9 mouse cellular contexts compared by ENCODE assay signal in the genomic region with DNA sequence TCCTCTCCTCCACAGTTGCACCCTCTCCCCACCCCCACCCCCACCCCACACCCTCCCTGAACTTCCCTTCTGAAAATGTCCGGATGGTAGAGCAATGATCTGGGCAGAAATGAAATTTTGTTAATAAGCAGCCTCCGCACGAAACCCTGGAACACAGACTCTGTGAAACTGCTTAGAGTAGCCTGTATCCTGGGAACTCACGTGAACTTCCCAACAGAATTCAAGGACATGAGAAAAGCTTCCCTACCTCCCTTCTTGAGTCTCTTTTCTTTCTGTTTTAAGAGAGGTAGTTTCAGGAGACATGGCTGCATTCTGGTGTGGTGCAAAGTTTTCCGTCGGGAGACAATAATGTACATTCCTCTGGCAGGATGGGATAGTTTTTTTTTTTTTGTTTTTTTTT.
DNase-seq lines count a peak whose midpoint lies in the region; ATAC-seq and TF ChIP-seq lines count a peak whose summit lies in the region.
"Had no signal": no experiment of that assay in that cellular context is flagged by ENCODE, and none has a peak within 500 bp of the region (broad histone marks: within the 10 kb centered on the region; RNA-seq: fewer than 3 reads in every experiment).

No protein-coding gene starts in this region.

- TF ChIP-seq CTCF in forebrain, postnatal 0 days (IDR thresholded peaks at IDR 0.05; ENCODE audit: low read depth), result no peak
- TF ChIP-seq CTCF in liver, adult 2 months (IDR thresholded peaks at IDR 0.05; ENCODE audit: low read depth, low read length), result no peak
- TF ChIP-seq CTCF in embryonic fibroblast, embryonic 13.5 days (IDR thresholded peaks at IDR 0.05; ENCODE audit: borderline replicate concordance, insufficient read depth, low read length), result no peak

- WGBS in forebrain, postnatal 0 days, result 59% methylated on average over 6 of the region's 6 CpGs
- WGBS in forebrain, embryonic 12.5 days, result 76% methylated on average over 6 of the region's 6 CpGs
- 2% methylated on average over 6 of the region's 6 CpGs for WGBS in liver, adult 2 months
- 41% methylated on average over 6 of the region's 6 CpGs for WGBS in macrophage (ENCODE audit: missing documents)

- H3K4me1 ChIP-seq in forebrain, postnatal 0 days (ENCODE audit: insufficient read depth), result 0 out of 2 replicates have a peak, but pooled peaks cover 5% of the 10 kb centered on the region
- H3K4me1 ChIP-seq in forebrain, embryonic 12.5 days, result peaks cover 15% of the 10 kb centered on the region
- peaks cover 32% of the 10 kb centered on the region for H3K4me1 ChIP-seq in liver, adult 2 months (ENCODE audit: control insufficient read depth, insufficient read depth, low read length)
- peaks cover 4% of the 10 kb centered on the region; the same call in 1 of the 2 replicates for H3K4me1 ChIP-seq in embryonic fibroblast, embryonic 13.5 days (ENCODE audit: control insufficient read depth, insufficient read depth, low read length)
- H3K4me1 ChIP-seq: liver, embryonic 13.5 days had no signal

- peak overlapping the region; percentile 40; the same call in 1 of the 2 replicates for H3K27ac ChIP-seq in forebrain, postnatal 0 days (ENCODE audit: low read depth, low read length)
- H3K27ac ChIP-seq in forebrain, embryonic 12.5 days, result no peak overlapping the region
- peak overlapping the region; percentile 91 for H3K27ac ChIP-seq in liver, adult 2 months (replicated peaks; ENCODE audit: insufficient read depth, low read depth, low read length)
- peak overlapping the region; percentile 87 for H3K27ac ChIP-seq in embryonic fibroblast, embryonic 13.5 days (ENCODE audit: insufficient read depth, low read length)
- peak overlapping the region; percentile 80 for H3K27ac ChIP-seq in macrophage
- H3K27ac ChIP-seq: liver, embryonic 13.5 days had no signal

- ATAC-seq in forebrain, postnatal 0 days, result no peak
- no peak for ATAC-seq in forebrain, embryonic 12.5 days (ENCODE audit: low FRiP score)

- no peaks in the 10 kb centered on the region for H3K36me3 ChIP-seq in forebrain, postnatal 0 days (ENCODE audit: insufficient read depth)
- H3K36me3 ChIP-seq in forebrain, embryonic 12.5 days (replicated peaks), result no peaks in the 10 kb centered on the region
- H3K36me3 ChIP-seq in liver, adult 2 months (ENCODE audit: control insufficient read depth, insufficient read depth, low read length), result no peaks in the 10 kb centered on the region
- no peaks in the 10 kb centered on the region for H3K36me3 ChIP-seq in macrophage (ENCODE audit: inconsistent target)
- H3K36me3 ChIP-seq: liver, embryonic 13.5 days had no signal

- DNase-seq in forebrain, postnatal 0 days, result no peak
- no peak for DNase-seq in liver, adult 2 months (ENCODE audit: extremely low read depth, low read depth, low spot score)
- no peak for DNase-seq in liver
- no peak for DNase-seq in adrenal gland, adult 2 months
- no peak for DNase-seq in cerebellum, adult 9-10 months
- DNase-seq: liver, embryonic 13.5 days had no signal

- no peak overlapping the region for H3K4me2 ChIP-seq in forebrain, postnatal 0 days (ENCODE audit: low read depth)
- no peak overlapping the region for H3K4me2 ChIP-seq in forebrain, embryonic 12.5 days

- TF ChIP-seq POLR2A in liver, adult 2 months (IDR thresholded peaks at IDR 0.05; ENCODE audit: extremely low read depth, insufficient read depth, low read length), result no peak
- no peak for TF ChIP-seq POLR2A in embryonic fibroblast, embryonic 13.5 days (IDR thresholded peaks at IDR 0.05; ENCODE audit: low read depth, low read length)

- H3K9me3 ChIP-seq in forebrain, postnatal 0 days (ENCODE audit: low read length), result no peaks in the 10 kb centered on the region
- no peaks in the 10 kb centered on the region for H3K9me3 ChIP-seq in forebrain, embryonic 12.5 days
- H3K9me3 ChIP-seq: liver, embryonic 13.5 days had no signal

- no peak overlapping the region for H3K4me3 ChIP-seq in forebrain, postnatal 0 days (ENCODE audit: low read depth, low read length)
- H3K4me3 ChIP-seq in forebrain, embryonic 12.5 days (replicated peaks), result no peak overlapping the region
- peak overlapping the region; percentile 54 for H3K4me3 ChIP-seq in liver, adult 2 months (ENCODE audit: insufficient read depth, low read depth, low read length)
- H3K4me3 ChIP-seq in embryonic fibroblast, embryonic 13.5 days (ENCODE audit: insufficient read depth, low read length), result peak overlapping the region; percentile 38
- H3K4me3 ChIP-seq in macrophage (ENCODE audit: inconsistent target), result peak overlapping the region; percentile 12; the same call in 1 of the 2 replicates
- H3K4me3 ChIP-seq: liver, embryonic 13.5 days had no signal

- H3K27me3 ChIP-seq in forebrain, postnatal 0 days (ENCODE audit: insufficient read depth, low read length), result no peaks in the 10 kb centered on the region
- no peaks in the 10 kb centered on the region for H3K27me3 ChIP-seq in forebrain, embryonic 12.5 days
- no peaks in the 10 kb centered on the region for H3K27me3 ChIP-seq in liver, adult 2 months (ENCODE audit: control insufficient read depth, insufficient read depth, low read length)
- H3K27me3 ChIP-seq: liver, embryonic 13.5 days had no signal

- H3K9ac ChIP-seq in forebrain, postnatal 0 days, result no peak overlapping the region
- H3K9ac ChIP-seq in forebrain, embryonic 12.5 days, result no peak overlapping the region
- H3K9ac ChIP-seq in liver, adult 2 months (ENCODE audit: low read depth, low read length), result peak overlapping the region; percentile 78
- H3K9ac ChIP-seq: liver, embryonic 13.5 days had no signal

- peaks cover 14% of the 10 kb centered on the region; the same call in 1 of the 2 replicates for H3K79me2 ChIP-seq in liver, adult 2 months (ENCODE audit: control insufficient read depth, insufficient read depth, low read length)
- H3K79me2 ChIP-seq in macrophage (ENCODE audit: inconsistent target), result no peaks in the 10 kb centered on the region

Comparison
In these comparisons a context has a peak if more than half of its experiments do, and no peak if none do; other contexts are left out.
1. H3K4me3 ChIP-seq: peak in liver, adult 2 months (single experiment), embryonic fibroblast, embryonic 13.5 days (single experiment) and macrophage (single experiment); none in forebrain, postnatal 0 days (single experiment) and forebrain, embryonic 12.5 days (single experiment).